Mouse (Mus musculus) stomach, postnatal 0 days (tissue): ENCODE results near the gene Fcrla. TPM values are rescaled to one million over a fixed set of nuclear protein-coding genes. Genes with fewer than 3 reads are reported as not detected.

Source experiments
- ATAC-seq: fragments of 200-750 bp; cut with Nextera tagmentation; 2 replicates; pipeline ENCODE4 v1.8.0; 2017; ENCODE audit not compliant: low FRiP score, low TSS enrichment
- DNase-seq: peaks from one replicate; pipeline ENCODE4 v3.0.0-alpha.2; 2016; ENCODE audit warnings: low spot score
- H3K27ac ChIP-seq: fragments of 300-500 bp; sonication (generic); replicated peaks from 2 replicates; pipeline ENCODE4 v1.5.1; 2014; ENCODE audit warnings: mild to moderate bottlenecking, control low read depth
- H3K27me3 ChIP-seq: fragments of 300-500 bp; sonication (generic); 2 replicates; pipeline ENCODE4 v1.6.1; 2014; ENCODE audit warnings: low read length; ENCODE audit not compliant: control insufficient read depth, insufficient read depth
- H3K36me3 ChIP-seq: fragments of 300-500 bp; sonication (generic); 2 replicates; pipeline ENCODE4 v1.6.1; 2014; ENCODE audit warnings: low read length, mixed read lengths; ENCODE audit not compliant: control insufficient read depth, insufficient read depth
- H3K4me1 ChIP-seq: fragments of 300-500 bp; sonication (generic); replicated peaks from 2 replicates; pipeline ENCODE4 v1.6.1; 2014; ENCODE audit warnings: antibody characterized with exemption; ENCODE audit not compliant: control insufficient read depth, insufficient read depth
- H3K4me2 ChIP-seq: fragments of 300-500 bp; sonication (generic); replicated peaks from 2 replicates; pipeline ENCODE4 v1.6.1; 2014; ENCODE audit warnings: low read depth, mild to moderate bottlenecking, control low read depth, moderate library complexity
- H3K4me3 ChIP-seq: fragments of 300-500 bp; sonication (generic); 2 replicates; pipeline ENCODE4 v1.5.1; 2014; ENCODE audit warnings: low read depth, low read length, control low read depth
- H3K9ac ChIP-seq: fragments of 300-500 bp; sonication (generic); 2 replicates; pipeline ENCODE4 v1.6.1; 2014; ENCODE audit warnings: mild to moderate bottlenecking, low read length, control low read depth, mixed read lengths
- H3K9me3 ChIP-seq: fragments of 300-500 bp; sonication (generic); 2 replicates; pipeline ENCODE4 v1.6.1; 2016; ENCODE audit warnings: low read length; ENCODE audit not compliant: control insufficient read depth
- CTCF ChIP-seq: IDR thresholded peaks from 2 replicates; pipeline ENCODE4 v1.5.1; 2016; ENCODE audit warnings: antibody characterized with exemption, low read depth, mild to moderate bottlenecking, moderate library complexity
- EP300 ChIP-seq: optimal IDR thresholded peaks from 2 replicates; pipeline ENCODE3; 2016; ENCODE audit warnings: antibody characterized with exemption
- WGBS: fragments of 180-500 bp; shearing (Covaris S2); extraction: QIAGEN DNeasy Blood & Tissue Kit; methylation state at CpG from one replicate; pipeline ENCODE4 v1.1.7; 2014; 5-methylcytosine and 5-hydroxymethylcytosine counted together
- polyA plus RNA-seq: library from polyadenylated mRNA; unstranded; fragments of >200 nt; fragmentation: Nextera tagmentation; extraction: Ambion mirVana; gene quantifications from 2 replicates; pipeline ENCODE4 v1.2.1, GENCODE M21; 2015

Gene Fcrla
- polyA plus RNA-seq, 1 experiment from 2014 or later = 0.38 TPM

GRCm38 (mm10) chr1:170939255-170939654 is 11.9 kb upstream of the Fcrla start:
- TF ChIP-seq EP300 (no peak), CTCF (no peak)
- no peaks in the 10 kb centered on the region for H3K4me1 ChIP-seq
- no peak overlapping the region for H3K4me3 ChIP-seq
- no peak overlapping the region for H3K27ac ChIP-seq
- H3K36me3 ChIP-seq = no peaks in the 10 kb centered on the region
- H3K4me2 ChIP-seq = no peak overlapping the region
- no peaks in the 10 kb centered on the region for H3K27me3 ChIP-seq
- 83% methylated on average over 12 of the region's 12 CpGs for WGBS
- ATAC-seq (no peak), DNase-seq (no peak)
- no peaks in the 10 kb centered on the region for H3K9me3 ChIP-seq
- H3K9ac ChIP-seq = no peak overlapping the region

GRCm38 (mm10) chr1:170934383-170934782 is 7.0 kb upstream of the Fcrla start:
- DNase-seq = no peak
- WGBS = 41% methylated on average over 2 of the region's 2 CpGs
- no peaks in the 10 kb centered on the region for H3K36me3 ChIP-seq
- H3K27ac ChIP-seq = no peak overlapping the region
- no peak overlapping the region for H3K4me2 ChIP-seq
- no peaks in the 10 kb centered on the region for H3K4me1 ChIP-seq
- TF ChIP-seq EP300 (no peak), CTCF (no peak)
- ATAC-seq = no peak
- H3K9ac ChIP-seq = no peak overlapping the region
- no peak overlapping the region for H3K4me3 ChIP-seq
- no peaks in the 10 kb centered on the region for H3K27me3 ChIP-seq
- H3K9me3 ChIP-seq = no peaks in the 10 kb centered on the region

GRCm38 (mm10) chr1:170933940-170934339 is 6.6 kb upstream of the Fcrla start:
- ATAC-seq = no peak
- Histone ChIP-seq H3K27me3 (no peaks in the 10 kb centered on the region), H3K36me3 (no peaks in the 10 kb centered on the region), H3K9me3 (no peaks in the 10 kb centered on the region), H3K4me1 (no peaks in the 10 kb centered on the region), H3K4me2 (no peak overlapping the region), H3K9ac (no peak overlapping the region), H3K4me3 (no peak overlapping the region), H3K27ac (no peak overlapping the region)
- WGBS = 82% methylated on average over 1 of the region's 1 CpGs
- TF ChIP-seq EP300 (no peak), CTCF (no peak)
- no peak for DNase-seq

- Histone ChIP-seq H3K4me2 (no peak overlapping the region), H3K4me3 (no peak overlapping the region), H3K9me3 (no peaks in the 10 kb centered on the region), H3K27me3 (no peaks in the 10 kb centered on the region), H3K27ac (no peak overlapping the region), H3K36me3 (no peaks in the 10 kb centered on the region), H3K4me1 (no peaks in the 10 kb centered on the region), H3K9ac (no peak overlapping the region)
- TF ChIP-seq EP300 (no peak), CTCF (no peak)
- no peak for ATAC-seq
- WGBS = 77% methylated on average over 6 of the region's 6 CpGs
- DNase-seq = no peak
These were observed 6.1 kb upstream of the Fcrla start for GRCm38 (mm10) chr1:170933386-170933920.

- DNase-seq (no peak), ATAC-seq (no peak)
- WGBS = 70% methylated on average over 3 of the region's 3 CpGs
- Histone ChIP-seq H3K27ac (no peak overlapping the region), H3K9me3 (no peaks in the 10 kb centered on the region), H3K4me3 (no peak overlapping the region), H3K9ac (no peak overlapping the region), H3K27me3 (no peaks in the 10 kb centered on the region), H3K4me1 (no peaks in the 10 kb centered on the region), H3K36me3 (no peaks in the 10 kb centered on the region), H3K4me2 (no peak overlapping the region)
- TF ChIP-seq CTCF = no peak
- no peak for TF ChIP-seq EP300
These were observed 4.7 kb upstream of the Fcrla start for GRCm38 (mm10) chr1:170932043-170932442.

- no peak overlapping the region for H3K27ac ChIP-seq
- no peaks in the 10 kb centered on the region for H3K36me3 ChIP-seq
- no peak overlapping the region for H3K4me2 ChIP-seq
- WGBS = 83% methylated on average over 4 of the region's 4 CpGs
- H3K27me3 ChIP-seq = no peaks in the 10 kb centered on the region
- H3K4me1 ChIP-seq = no peaks in the 10 kb centered on the region
- no peak overlapping the region for H3K9ac ChIP-seq
- no peak overlapping the region for H3K4me3 ChIP-seq
- no peak for ATAC-seq
- no peak for TF ChIP-seq CTCF
- TF ChIP-seq EP300 = no peak
- no peaks in the 10 kb centered on the region for H3K9me3 ChIP-seq
- no peak for DNase-seq
These were observed 1.9 kb upstream of the Fcrla start for GRCm38 (mm10) chr1:170929245-170929644.
